Mouse (Mus musculus): Measurements from ENCODE around the gene Map2k4. TPM values are rescaled to one million over a fixed set of nuclear protein-coding genes. Genes with fewer than 3 reads are reported as not detected.

Gene Map2k4
- total RNA-seq, 4 experiments from 2014 or later = 68.4 to 76.4 (median 71.3) TPM

DNA sequence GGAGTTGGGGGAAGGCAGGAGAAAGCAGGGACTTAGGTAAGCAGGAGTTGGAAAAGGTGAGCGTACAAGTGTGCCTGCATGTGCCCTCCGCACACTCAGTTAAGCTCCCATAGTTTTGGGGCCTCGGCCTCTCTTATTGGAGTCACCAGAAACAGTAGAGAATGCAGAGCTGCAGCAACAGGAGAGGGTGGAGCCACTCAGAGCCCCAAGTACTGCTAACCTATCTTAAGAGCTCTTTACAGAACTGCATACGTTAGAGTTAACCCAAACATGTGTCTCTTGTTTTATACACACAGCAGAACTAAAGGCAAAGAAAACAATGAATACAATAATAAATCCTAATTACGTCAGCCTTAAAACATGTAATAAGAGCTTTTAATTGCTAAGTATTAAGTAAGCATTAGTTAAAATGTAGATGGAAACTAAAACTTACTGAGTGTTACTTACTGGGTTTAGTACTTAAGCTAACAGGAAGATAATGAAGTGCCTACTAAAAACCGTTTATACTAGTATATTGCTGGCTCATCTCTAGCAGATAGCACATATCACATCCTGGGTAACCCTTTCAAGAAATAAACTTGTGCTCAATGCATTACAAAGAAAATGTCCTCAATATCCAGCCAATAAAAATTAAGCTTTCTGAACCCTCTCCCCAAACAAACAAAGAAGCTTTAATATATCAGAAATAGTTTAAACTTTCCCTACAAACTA lies 14.0 kb downstream of the Map2k4 start:
- DNase-seq (ENCODE audit: low spot score in 2 of 2) = no peak

DNA sequence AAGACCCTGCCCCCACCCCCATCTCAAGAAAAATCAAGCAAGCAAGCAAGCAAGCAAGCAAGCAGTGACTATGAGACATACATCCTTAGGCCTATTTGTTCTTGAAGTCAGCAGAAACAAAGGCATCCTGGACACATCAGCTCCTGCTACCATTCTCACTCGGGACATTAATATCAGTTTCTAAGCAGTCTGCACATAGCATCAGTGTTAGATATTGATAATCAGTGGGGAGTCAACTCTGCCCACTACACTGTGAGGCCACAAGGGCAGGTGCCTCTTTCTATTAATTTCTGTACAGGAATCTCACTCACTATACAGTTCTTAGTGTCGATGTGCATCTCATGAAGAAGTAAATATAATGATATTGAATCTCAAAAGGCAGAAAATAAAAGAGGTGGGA lies 14.6 kb downstream of the Map2k4 start:
- DNase-seq (ENCODE audit: low spot score in 2 of 2) = no peak

DNA sequence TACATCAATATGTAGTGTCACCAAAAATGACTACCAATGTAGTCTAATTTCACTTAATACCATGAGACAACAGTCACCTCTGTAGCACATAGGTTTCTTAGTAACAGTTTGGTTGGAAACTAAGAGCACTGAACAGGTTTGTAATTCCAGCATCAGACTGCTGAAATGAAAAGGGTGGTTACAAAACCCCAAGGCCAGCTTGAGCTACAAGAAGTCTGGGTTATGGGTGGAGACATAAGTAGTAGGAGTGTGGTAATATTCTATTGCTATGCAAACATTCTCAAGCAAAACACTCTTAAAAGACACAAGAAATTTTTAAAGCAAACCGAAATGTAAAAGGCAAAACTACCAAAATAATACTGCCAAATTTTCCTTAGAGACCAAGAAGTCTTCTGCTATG lies 16.6 kb downstream of the Map2k4 start:
- no peak for DNase-seq (ENCODE audit: low spot score in 2 of 2)

DNA sequence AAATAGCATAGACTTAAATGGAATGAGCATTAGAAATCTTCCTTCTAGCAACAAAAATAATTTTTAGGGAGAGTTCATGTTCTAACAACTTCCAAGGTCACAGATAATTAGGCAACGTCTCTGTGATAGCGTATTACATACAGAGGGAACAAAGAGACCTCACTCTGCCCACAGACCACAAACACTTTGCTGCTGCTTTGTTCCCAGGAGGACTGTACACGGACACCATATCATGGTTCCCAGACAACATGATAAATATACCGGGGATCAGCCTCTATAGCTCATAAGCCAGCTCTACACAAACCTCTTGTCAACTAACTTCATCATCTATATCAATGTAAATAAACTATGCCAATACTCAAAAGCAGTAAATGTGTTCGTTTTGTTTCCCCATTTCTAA lies 18.1 kb downstream of the Map2k4 start:
- DNase-seq (ENCODE audit: low spot score in 2 of 2) = no peak

DNA sequence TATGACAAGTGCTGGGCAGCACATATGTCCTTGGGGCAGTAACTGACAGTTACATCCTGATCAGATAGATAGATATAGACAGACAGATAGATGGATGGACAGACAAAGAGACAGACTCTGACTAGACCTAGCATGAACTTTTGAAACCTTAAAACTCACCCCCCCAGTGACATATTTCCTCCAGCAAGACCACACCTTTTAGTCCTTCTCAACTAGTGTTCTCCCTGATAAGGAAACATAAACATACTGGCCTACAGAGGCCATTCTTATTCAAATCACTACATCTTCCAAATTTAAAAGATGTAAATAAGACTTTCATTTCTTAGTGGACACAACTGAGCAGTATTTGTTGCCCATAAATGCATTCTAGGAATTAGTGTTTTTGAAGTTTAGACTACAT lies 19.7 kb downstream of the Map2k4 start:
- DNase-seq (ENCODE audit: low spot score in 2 of 2) = no peak

DNA sequence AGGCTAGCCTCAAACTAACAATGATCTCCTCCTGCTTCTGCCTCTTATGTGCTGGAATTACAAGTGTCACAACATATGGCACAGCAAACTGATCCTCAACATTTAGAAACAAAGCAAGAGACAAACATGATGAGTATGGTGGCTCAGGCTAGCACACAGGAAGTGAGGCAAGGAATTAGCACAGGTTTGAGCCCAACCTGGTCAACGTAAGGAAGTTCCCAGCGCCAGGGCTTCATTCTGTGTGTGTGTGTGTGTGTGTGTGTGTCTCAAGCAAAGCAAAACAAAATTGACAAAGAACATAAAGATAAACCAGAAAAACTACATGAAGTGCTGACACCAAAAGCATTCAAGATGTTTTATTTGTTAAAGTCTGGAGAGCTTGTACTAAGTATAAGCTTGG lies 27.2 kb downstream of the Map2k4 start:
- DNase-seq (ENCODE audit: low spot score in 2 of 2) = no peak

DNA sequence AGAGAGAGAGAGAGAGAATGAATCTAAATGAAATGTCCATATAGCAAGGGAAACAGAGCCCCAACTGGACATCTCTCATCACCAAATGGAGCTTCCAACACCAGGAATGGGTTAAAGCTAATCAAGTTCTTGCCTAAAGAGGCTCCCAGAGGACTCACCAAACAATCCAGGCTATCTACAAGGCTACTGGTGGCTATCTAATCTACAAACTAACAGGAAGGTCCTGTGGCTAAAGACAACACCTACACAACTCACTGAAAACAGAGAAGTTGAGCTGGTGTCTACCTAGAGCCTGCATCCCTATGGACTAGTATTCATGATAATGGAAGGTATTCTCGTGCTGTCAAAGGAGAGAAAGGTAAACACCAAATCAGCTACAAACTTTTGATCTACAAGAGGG lies 28.7 kb downstream of the Map2k4 start:
- DNase-seq (ENCODE audit: low spot score in 2 of 2) = no peak

DNA sequence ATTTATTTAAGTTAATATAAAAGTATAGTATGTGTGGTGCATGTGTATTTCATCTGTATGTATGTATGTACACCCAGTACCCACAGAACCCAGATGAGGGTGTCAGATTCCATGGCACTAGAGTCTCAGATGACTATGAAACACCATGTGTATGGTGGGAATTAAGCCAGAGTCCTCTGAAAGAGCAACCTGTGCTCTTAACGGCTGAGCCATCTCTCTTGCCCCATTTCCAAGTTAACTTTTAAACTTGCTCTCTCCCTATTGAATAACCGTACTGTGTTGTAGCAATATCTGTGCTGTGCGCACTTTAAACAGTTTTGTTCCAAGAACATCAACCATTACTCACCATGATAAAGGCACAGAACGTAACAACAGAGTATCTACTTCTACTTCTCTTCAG lies 33.9 kb downstream of the Map2k4 start:
- no peak for DNase-seq (ENCODE audit: low spot score in 2 of 2)

DNA sequence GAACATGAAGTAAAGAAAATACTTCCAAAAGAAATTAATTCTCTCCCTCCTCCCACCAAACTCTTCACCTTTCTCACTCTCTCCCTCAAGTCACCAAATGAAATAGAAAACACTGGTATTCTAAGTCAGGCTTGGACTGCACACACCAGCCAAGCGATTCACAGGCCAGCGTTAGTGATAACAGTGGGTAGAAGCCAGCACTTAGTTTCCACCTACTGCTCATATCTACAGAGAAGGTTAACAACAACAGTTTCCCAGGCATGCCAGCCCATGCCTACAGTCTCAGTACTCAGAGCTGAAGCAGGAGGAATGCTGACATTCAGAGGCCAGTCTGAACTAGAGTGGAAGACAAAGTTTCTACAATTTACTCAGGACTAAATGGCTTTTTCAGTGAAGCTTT lies 34.5 kb downstream of the Map2k4 start:
- no peak for DNase-seq (ENCODE audit: low spot score in 2 of 2)

DNA sequence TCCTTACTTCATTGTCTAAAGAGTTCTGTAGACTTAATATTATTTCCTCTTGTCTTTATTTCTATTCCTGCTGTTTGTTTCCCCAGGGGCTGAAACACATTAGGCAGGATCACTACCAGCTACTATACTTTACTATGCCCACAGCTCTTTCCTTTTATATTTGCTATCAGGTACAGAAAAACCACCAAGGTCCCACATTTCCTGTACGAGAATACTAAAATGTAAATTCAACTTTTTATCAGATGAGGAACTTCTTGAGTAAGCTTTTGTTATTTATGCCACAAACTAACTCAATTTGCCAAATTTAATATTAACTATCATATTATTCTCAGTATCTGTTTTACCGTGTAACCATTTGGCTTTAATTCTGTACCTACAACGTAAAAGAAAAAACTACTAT lies 37.6 kb downstream of the Map2k4 start:
- no peak for DNase-seq (ENCODE audit: low spot score in 2 of 2)

DNA sequence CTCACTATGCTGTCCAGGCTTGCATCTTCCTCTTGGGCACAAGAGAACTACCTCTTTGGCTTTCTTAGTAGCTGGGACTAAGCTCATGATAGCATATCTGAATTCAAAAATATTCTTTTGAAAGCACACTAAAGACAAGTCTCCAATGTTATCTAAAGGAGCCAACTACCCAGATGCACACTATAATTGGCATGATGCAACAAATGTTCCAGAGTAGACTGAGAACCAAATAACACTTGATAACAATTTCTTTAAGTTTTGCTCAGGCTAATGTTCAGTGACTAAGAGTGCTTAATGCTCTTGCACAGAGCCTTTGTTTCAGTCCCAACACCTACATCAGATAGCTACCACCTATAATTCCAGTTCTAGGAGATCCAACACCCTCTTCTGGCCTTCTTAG lies 40.7 kb downstream of the Map2k4 start:
- DNase-seq (ENCODE audit: low spot score in 2 of 2) = no peak

DNA sequence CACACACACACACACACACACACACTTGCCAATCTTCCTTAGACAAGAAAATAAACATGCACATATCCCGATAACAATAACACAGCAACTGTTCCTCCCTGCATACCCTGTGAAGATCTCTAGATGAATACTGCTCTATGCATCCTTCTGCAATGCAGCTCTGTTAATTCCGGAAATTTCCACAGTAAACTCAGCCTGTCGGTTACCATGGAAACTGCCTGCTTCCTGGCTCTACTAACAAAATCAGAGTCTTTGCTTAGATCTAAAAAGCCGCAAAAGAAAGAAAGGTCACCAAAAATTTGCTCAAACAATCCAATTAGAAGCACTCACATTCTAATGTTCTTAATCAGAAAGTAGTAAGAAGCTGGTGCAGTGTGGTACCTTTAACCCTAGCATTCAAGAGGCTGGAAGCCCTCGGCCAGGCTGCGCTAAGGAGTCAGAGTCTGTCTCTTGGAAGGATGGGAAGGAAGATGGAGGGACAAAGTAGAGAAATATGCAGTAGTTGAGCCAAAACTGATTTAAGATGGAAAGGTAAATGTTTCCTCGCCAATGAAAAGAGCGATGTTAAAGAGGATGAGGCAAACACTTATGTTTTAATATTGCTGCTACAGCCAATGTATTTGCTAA lies 42.3 kb downstream of the Map2k4 start:
- no peak for DNase-seq (ENCODE audit: low spot score in 2 of 2)

DNA sequence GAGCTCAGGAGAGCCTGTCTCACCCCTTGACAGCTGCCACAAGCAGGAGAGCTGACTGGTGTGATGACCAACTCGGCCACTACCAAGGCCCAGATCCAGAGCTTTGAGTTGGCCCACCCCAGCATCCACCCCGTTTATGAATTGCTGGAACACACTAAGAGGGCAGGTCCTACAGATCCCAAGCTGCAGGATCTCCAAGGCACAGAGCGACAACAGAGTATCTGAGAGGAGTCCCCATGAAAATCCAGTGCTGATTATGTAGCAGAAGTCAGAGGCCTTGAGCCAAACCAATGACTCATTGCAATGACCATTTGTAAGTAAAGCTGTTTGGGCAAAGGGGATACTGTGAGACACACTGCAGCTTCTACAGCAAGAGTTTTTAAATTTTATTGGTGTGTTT lies 44.2 kb downstream of the Map2k4 start:
- no peak for DNase-seq (ENCODE audit: low spot score in 2 of 2)

DNA sequence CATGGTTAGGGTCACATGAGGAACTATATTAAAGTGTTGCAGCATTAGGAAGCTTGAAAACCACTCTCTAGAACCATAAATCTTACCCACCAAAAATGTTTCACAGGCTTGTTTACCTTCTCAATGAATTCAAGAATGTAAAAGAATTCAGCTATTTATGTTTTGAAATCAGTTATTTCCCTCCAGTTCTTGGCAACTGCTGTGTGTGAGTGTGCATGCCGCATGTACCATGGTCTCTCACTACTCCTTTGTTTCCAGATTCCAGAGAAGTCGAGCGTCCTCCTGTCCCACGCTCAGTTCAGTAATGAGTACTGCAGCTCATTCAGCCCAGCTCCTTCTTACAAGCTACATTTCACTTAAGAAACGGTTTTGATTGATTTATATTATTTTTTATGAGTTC lies 47.3 kb downstream of the Map2k4 start:
- no peak for DNase-seq (ENCODE audit: low spot score in 2 of 2)

DNA sequence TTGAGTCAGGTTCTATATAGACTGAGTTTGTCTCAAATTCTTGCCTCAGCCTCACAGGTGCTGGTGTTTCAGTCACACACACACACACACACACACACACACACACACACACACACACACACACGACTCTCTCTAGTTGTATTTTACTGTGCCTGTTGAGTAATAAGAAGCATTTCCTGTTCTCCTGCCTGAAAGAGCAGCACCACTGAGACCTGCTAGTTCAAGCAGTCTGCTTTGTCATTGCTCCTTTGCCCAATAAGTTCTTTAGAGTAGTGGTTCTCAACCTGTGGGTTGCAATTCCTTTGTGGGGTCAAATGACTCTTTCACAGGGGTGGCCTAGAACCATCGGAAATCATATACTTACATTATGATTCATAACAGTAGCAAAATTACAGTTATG lies 47.7 kb downstream of the Map2k4 start:
- no peak for DNase-seq (ENCODE audit: low spot score in 2 of 2)

DNA sequence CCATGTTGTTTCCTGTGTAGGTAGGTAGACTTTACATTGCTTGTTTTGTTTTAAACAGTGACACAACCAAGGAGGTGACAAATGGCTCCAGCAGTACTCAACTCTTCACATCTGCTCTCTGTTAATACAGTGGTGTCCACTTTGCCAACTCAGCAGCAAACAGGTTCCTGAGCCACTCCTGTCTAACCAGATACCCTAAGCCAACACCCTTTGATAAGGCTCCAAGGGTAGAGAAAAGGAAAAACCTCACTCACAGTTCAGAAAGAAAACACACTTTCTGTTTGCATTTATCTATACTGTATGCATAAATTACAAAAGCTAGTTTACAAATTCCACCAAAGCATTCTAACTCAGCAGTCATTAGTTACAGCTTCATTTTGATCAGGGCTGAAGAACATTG lies 48.2 kb downstream of the Map2k4 start:
- no peak for DNase-seq (ENCODE audit: low spot score in 2 of 2)

DNA sequence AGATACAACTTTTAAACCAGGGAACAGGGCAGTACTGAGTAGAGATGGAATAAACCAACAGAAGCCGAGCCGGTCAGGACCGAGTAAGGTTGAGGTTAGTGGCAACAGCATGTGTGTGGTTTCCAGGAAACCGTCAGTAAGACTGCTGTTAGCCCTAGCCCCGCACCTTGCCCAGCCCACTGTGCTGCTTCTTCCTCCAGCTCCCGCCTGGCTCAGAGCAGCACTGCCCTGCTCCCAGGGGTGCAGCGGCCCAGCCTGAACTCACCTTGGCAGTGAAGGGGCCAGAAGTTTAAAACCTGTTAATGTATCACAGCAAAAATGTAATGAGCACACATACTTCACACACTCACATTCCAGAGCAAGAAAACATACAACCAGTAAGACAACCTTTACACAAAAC lies 53.4 kb downstream of the Map2k4 start:
- no peak for DNase-seq (ENCODE audit: low spot score in 2 of 2)

DNA sequence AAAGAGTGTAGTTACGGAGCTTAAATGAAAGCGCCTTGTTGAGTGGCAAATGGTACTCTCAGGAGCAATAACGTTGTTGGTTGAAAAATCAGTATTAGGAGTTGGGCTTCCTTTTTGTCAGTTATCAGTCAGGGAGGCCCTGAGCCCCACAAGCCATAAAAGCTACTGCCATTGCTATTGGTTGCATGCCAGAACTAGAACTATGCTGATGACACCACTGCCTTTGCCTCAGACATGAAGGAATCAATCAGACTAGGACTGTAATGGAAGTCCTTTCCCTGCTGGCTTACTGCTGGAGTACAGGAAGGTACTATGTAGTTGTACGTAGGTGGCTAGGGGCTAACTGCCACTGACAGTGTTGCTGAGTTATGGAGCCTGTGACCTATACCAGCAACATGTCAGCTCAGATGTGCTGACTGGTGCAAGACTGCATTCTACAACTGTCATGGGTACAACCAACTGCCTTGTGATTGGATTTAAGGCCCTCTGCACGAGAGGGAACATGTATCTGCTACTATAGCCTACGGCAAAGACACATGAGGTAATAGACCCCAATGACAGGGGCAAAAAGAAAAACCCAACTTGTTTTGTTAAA lies 58.4 kb downstream of the Map2k4 start:
- DNase-seq (ENCODE audit: low spot score in 2 of 2) = no peak

DNA sequence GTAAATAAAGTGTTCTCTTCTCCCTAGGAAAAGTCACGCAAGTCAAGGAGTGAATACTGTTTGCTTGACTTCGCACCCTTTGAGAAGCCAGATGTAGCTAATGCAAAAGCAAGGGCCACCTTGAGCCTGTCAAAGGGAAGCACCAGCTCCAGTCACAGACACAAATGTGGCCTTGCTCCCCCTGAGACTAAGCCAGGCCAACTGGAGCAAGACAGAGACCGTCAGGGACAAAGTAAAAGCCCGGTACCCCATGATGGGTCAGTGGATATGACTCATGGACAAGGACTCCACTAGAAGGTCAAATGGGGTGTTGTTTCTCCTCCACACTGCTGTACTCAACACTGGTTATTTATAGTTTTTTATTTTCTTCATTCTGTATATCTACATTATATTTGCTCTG lies 59.2 kb downstream of the Map2k4 start:
- DNase-seq (ENCODE audit: low spot score in 2 of 2) = no peak

DNA sequence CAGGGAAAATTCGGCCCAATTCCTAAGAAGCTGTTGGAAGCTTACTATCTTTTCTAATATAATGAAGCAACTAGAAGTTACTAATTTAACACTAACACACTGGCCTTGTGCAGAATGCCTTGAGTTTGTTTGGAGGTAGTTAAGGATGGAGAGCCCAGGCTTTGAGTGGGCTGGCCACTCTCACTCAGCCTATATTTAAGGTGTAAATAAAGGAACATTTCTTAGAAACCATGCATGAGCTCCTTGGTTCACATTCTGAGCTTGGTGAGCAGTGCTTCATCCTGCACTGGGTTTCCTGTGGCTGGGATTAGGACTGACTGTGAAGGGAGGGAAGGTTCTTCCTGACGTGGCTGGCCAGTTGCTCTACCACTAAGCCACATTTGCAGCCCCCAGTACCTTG lies 64.4 kb downstream of the Map2k4 start:
- DNase-seq (ENCODE audit: low spot score in 2 of 2) = no peak

DNA sequence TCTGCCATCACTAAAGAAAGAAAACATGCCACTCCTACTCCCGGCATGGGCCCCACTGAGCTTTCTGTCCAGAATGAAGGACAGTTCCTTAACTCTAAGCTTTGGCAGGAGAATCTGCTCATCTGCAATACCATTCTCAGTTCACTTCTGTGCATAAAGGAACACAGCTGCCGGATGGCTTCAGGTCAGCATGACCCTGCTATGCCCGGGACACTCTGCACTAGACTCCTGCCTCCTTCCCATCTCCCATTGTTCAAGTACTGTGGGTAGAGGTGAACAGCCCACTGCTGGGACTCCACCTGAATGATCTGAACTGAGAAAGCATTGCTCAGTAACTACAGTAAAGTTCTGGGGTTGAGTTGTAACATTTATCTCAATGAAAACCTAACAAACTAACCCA lies 66.5 kb downstream of the Map2k4 start:
- no peak for DNase-seq (ENCODE audit: low spot score in 2 of 2)

DNA sequence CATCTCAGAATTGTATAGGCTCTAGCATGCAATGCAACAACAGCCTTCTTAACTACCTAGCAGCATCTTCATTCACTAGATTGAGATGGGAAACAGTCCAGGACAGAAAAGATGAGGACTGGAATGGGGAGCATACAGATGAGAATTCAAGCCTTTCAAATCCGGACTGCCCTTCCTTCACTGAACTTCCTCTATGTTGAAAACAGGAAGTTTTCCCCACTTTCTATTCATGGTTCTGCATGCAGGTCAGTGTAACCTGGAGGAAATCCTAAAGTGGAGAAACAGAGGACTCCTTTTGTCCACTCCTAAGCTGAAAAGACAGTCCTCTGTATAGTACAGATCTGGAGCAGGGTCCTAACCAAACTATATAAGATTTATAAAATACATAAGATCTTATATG lies 68.1 kb downstream of the Map2k4 start:
- no peak for DNase-seq (ENCODE audit: low spot score in 2 of 2)

DNA sequence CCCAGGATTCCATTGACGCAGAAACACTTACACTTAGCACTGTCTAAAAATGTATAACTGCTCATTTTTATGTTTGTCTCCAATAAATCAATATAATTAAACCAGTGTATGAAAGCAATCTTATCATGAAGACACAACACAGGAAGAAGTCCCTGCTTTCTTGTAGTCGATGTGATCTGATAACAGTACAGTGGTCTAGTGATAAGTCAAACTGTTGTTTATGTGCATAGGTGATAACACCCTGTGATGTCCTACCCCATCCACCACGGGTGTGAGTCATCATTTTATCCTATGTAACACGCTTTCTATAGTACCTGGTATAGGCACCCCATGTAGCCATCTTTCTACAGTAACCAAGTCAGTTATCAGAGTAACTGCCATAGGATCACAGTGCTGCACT lies 74.3 kb downstream of the Map2k4 start:
- no peak for DNase-seq (ENCODE audit: low spot score in 2 of 2)
